Mouse (Mus musculus): ENCODE results near the gene Anxa2. TPM values are rescaled to one million over a fixed set of nuclear protein-coding genes. Genes with fewer than 3 reads are reported as not detected.
A peak's percentile ranks its signal among the peaks of the same experiment; 100 is the strongest.

Anxa2 gene
- polyA plus RNA-seq, 1 experiment from 2014 or later, result 251 TPM

GRCm38 (mm10) chr9:69450636-69451035 is 2.8 kb upstream of the Anxa2 start:
- ATAC-seq (ENCODE audit: low FRiP score), result no peak
- H3K9me3 ChIP-seq (replicated peaks), result no peaks in the 10 kb centered on the region
- H3K9ac ChIP-seq (replicated peaks), result no peak overlapping the region
- H3K4me1 ChIP-seq, result peaks cover 22% of the 10 kb centered on the region
- H3K4me2 ChIP-seq, result no peak overlapping the region
- H3K36me3 ChIP-seq, result no peaks in the 10 kb centered on the region
- H3K27me3 ChIP-seq (replicated peaks), result peaks cover 20% of the 10 kb centered on the region
- 88% methylated on average over 9 of the region's 9 CpGs for WGBS
- no peak overlapping the region for H3K27ac ChIP-seq (replicated peaks)
- no peak overlapping the region for H3K4me3 ChIP-seq (replicated peaks)

DNA sequence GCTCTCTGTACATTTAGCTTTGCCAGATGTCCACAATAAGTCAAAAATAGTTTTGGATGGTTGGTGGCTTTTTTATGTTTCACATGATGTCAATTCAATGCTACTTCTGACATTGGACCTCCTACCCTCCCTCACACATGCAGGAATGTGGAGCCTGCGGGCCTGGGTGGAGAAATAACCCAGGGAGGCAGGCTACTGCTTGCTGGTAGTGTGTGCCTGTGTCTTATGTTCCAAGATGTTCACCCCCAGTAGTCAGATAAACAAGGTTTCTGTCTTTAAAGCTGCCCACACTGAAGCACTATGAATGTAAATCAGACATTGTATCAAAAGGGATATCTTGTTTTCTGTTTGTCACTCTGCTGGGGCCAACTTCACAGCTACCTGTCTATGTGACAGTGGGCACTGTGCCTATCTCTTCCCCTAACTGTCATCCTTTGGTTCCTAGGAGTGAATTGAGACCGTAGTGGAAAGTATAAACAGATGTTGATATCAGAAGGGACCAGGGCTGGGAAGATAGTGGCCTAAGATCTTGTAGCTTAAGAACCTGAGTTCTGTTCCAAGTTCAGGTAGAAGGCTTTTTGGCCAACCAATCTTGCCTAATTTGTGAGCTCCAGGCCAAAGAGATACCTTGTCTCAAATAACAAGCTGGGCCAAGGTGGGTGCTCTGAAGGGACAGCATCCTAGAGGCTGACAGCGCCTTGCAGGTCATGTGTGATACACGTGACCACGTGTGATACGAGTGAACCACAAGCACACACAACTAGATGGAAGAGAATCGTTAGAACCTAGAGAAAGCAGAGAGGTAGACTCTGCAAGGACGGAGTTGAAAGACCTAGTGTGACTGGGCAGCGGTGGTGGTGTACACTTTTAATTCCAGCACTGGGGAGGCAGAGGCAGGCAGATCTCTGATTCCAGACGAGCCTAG is 1.3 kb upstream of the Anxa2 start:
- no peak overlapping the region for H3K4me2 ChIP-seq
- H3K27ac ChIP-seq (replicated peaks), result peak overlapping the region; percentile 81; the same call in 1 of the 2 replicates
- WGBS, result 95% methylated on average over 10 of the region's 10 CpGs
- H3K27me3 ChIP-seq (replicated peaks), result peaks cover 23% of the 10 kb centered on the region
- H3K9me3 ChIP-seq (replicated peaks), result no peaks in the 10 kb centered on the region
- ATAC-seq (ENCODE audit: low FRiP score), result no peak
- no peaks in the 10 kb centered on the region for H3K36me3 ChIP-seq
- H3K4me3 ChIP-seq (replicated peaks), result no peak overlapping the region
- peaks cover 35% of the 10 kb centered on the region for H3K4me1 ChIP-seq
- no peak overlapping the region for H3K9ac ChIP-seq (replicated peaks)

DNA sequence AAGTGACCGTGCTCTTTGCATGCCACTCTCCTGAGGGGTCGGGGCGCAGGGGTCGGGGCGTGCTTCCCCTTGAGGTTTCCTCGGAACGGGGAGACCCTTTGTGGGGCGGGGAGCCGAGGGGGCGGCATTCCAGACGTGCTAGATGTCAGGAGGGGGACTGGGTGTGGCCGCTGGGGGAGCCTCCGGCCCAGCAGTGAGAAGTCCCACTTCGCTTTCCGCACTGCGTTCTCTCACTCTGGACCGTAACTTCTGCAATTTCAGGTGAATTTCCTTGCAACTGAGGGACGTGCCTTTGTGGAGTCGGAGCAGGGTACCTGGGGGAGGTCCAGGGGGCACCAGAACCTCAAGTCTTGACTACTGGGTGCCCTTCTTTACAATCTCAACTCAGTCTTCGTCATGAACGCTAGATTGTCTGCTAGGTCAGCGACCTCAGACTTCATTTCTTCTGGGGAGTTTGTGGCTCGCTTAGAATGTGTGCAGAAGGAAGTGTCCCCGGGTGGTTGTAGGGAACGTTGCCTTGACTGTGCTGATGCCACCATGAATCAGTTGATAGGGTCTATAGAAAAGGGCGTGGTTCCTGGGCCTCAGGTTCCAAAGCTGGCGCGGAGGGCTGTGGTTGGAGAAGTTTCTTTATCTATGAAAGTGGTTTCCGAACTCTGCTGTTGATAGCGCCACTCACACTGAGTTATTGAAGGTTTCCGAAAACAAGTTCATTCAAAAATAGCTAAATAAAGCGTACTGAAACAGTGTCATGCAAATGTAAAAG is 664 bp downstream of the Anxa2 start:
- H3K9ac ChIP-seq (replicated peaks), result peak overlapping the region; percentile 55
- H3K9me3 ChIP-seq (replicated peaks), result no peaks in the 10 kb centered on the region
- peak overlapping the region; percentile 81 for H3K27ac ChIP-seq (replicated peaks)
- H3K4me2 ChIP-seq, result peak overlapping the region; percentile 65
- peak; percentile 39; the same call in 1 of the 2 replicates for ATAC-seq (ENCODE audit: low FRiP score)
- H3K4me1 ChIP-seq, result peaks cover 47% of the 10 kb centered on the region
- no peaks in the 10 kb centered on the region for H3K36me3 ChIP-seq
- peaks cover 23% of the 10 kb centered on the region for H3K27me3 ChIP-seq (replicated peaks)
- peak overlapping the region; percentile 46 for H3K4me3 ChIP-seq (replicated peaks)
- 7% methylated on average over 31 of the region's 32 CpGs for WGBS

GRCm38 (mm10) chr9:69454691-69455090 is 1.3 kb downstream of the Anxa2 start:
- Histone ChIP-seq H3K9me3 (replicated peaks) (no peaks in the 10 kb centered on the region), H3K4me2 (peak overlapping the region; percentile 65), H3K4me1 (peaks cover 51% of the 10 kb centered on the region), H3K27me3 (replicated peaks) (peaks cover 23% of the 10 kb centered on the region), H3K27ac (replicated peaks) (peak overlapping the region; percentile 81; the same call in 1 of the 2 replicates), H3K4me3 (replicated peaks) (peak overlapping the region; percentile 46), H3K36me3 (no peaks in the 10 kb centered on the region), H3K9ac (replicated peaks) (0 out of 2 replicates have a peak overlapping the region, but pooled peaks have one; percentile 55)
- 59% methylated on average over 4 of the region's 4 CpGs for WGBS
- no peak for ATAC-seq (ENCODE audit: low FRiP score)

DNA sequence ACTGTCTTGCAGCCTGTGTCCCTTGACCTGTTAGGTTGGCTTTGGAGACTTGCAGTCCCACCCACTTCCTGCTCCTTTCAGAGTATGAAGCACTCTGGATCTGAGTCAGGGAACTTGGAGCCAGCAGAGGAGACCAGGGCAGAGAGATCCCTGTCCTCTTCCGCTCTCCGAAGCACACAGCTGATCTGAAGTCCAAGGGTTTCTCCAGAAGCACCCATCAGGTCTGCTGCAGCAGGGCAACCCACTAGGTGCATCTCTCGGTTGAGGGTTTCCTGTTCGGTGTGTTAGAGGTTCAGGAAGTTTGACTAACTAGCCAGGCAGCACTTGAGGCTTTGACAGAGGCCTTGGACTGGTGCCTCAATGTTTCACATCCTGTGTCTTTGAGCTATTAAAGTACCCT is 2.0 kb downstream of the Anxa2 start:
- no peak overlapping the region for H3K9ac ChIP-seq (replicated peaks)
- no peaks in the 10 kb centered on the region for H3K9me3 ChIP-seq (replicated peaks)
- H3K27me3 ChIP-seq (replicated peaks), result peaks cover 23% of the 10 kb centered on the region
- ATAC-seq (ENCODE audit: low FRiP score), result no peak
- 67% methylated on average over 4 of the region's 4 CpGs for WGBS
- H3K4me1 ChIP-seq, result peaks cover 51% of the 10 kb centered on the region
- H3K4me3 ChIP-seq (replicated peaks), result peak overlapping the region; percentile 9; the same call in 1 of the 2 replicates
- peak overlapping the region; percentile 42 for H3K27ac ChIP-seq (replicated peaks)
- peak overlapping the region; percentile 65 for H3K4me2 ChIP-seq
- H3K36me3 ChIP-seq, result no peaks in the 10 kb centered on the region

GRCm38 (mm10) chr9:69456406-69457075 is 3.1 kb downstream of the Anxa2 start:
- H3K4me2 ChIP-seq, result peak overlapping the region; percentile 5; the same call in 1 of the 2 replicates
- ATAC-seq (ENCODE audit: low FRiP score), result no peak
- H3K27ac ChIP-seq (replicated peaks), result 0 out of 2 replicates have a peak overlapping the region, but pooled peaks have one; percentile 42
- no peaks in the 10 kb centered on the region for H3K9me3 ChIP-seq (replicated peaks)
- H3K4me1 ChIP-seq, result peaks cover 51% of the 10 kb centered on the region
- no peaks in the 10 kb centered on the region for H3K36me3 ChIP-seq
- H3K27me3 ChIP-seq (replicated peaks), result peaks cover 23% of the 10 kb centered on the region
- H3K9ac ChIP-seq (replicated peaks), result no peak overlapping the region
- no peak overlapping the region for H3K4me3 ChIP-seq (replicated peaks)
- 79% methylated on average over 15 of the region's 15 CpGs for WGBS

DNA sequence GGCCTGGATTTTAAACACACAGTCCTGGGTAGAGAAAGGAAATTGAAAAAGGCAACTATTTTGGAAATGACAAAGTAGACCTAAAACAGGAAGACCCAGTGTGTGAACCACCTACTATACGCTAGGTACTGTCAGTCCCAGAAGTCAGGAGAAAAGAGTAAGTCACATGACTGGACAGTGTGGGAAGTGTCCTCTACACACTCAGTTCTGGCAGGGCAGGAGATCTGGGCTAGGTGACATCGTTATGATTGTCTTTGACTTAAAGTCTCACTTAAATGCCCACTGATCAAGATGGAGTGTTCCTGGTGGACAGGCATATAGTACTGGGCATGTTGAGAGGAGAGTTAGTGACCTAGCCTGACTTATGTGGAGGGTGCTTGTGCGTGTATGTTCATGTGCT is 3.7 kb downstream of the Anxa2 start:
- H3K27ac ChIP-seq (replicated peaks), result no peak overlapping the region
- 93% methylated on average over 3 of the region's 3 CpGs for WGBS
- no peak overlapping the region for H3K9ac ChIP-seq (replicated peaks)
- H3K9me3 ChIP-seq (replicated peaks), result no peaks in the 10 kb centered on the region
- H3K36me3 ChIP-seq, result no peaks in the 10 kb centered on the region
- no peak overlapping the region; the same call in 1 of the 2 replicates for H3K4me2 ChIP-seq
- no peak for ATAC-seq (ENCODE audit: low FRiP score)
- no peak overlapping the region for H3K4me3 ChIP-seq (replicated peaks)
- H3K27me3 ChIP-seq (replicated peaks), result peaks cover 23% of the 10 kb centered on the region
- peaks cover 51% of the 10 kb centered on the region for H3K4me1 ChIP-seq

- no peak overlapping the region for H3K9ac ChIP-seq (replicated peaks)
- H3K9me3 ChIP-seq (replicated peaks), result no peaks in the 10 kb centered on the region
- peak overlapping the region; percentile 10 for H3K27ac ChIP-seq (replicated peaks)
- H3K4me3 ChIP-seq (replicated peaks), result no peak overlapping the region
- H3K36me3 ChIP-seq, result no peaks in the 10 kb centered on the region
- peaks cover 50% of the 10 kb centered on the region for H3K4me1 ChIP-seq
- H3K4me2 ChIP-seq, result peak overlapping the region; percentile 13; the same call in 1 of the 2 replicates
- 60% methylated on average over 14 of the region's 14 CpGs for WGBS
- no peak for ATAC-seq (ENCODE audit: low FRiP score)
- peaks cover 22% of the 10 kb centered on the region for H3K27me3 ChIP-seq (replicated peaks)
Observed at GRCm38 (mm10) chr9:69457747-69458625, 4.6 kb downstream of the Anxa2 start.

DNA sequence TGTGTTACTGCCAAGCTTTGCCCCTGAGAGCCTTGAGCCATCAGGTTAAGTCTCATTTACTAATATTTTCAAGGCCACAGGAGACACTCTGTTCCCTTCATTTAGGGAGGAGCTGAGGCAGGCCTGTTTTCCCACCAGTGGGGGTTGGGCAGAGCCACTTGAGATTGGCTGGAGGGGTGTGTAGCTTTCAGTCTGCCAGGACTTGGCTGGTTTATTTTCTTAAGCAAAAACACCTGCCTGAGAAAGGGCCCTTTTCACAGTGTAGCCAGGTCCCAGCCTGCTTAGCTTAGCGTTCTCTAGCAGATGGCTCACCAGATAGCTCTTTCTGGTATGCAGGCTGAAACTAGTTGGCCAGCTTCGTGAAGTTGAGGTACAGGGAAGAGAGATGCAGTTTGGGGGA is 5.6 kb downstream of the Anxa2 start:
- 59% methylated on average over 2 of the region's 2 CpGs for WGBS
- ATAC-seq (ENCODE audit: low FRiP score), result no peak

GRCm38 (mm10) chr9:69459876-69460275 is 6.5 kb downstream of the Anxa2 start:
- H3K9ac ChIP-seq (replicated peaks), result no peak overlapping the region
- no peak overlapping the region for H3K4me3 ChIP-seq (replicated peaks)
- no peak overlapping the region for H3K4me2 ChIP-seq
- H3K36me3 ChIP-seq, result no peaks in the 10 kb centered on the region
- no peak overlapping the region for H3K27ac ChIP-seq (replicated peaks)
- H3K9me3 ChIP-seq (replicated peaks), result no peaks in the 10 kb centered on the region
- no peak for ATAC-seq (ENCODE audit: low FRiP score)
- 89% methylated on average over 7 of the region's 7 CpGs for WGBS
- H3K4me1 ChIP-seq, result peaks cover 41% of the 10 kb centered on the region
- peaks cover 8% of the 10 kb centered on the region for H3K27me3 ChIP-seq (replicated peaks)

More for the DNA sequence above, 5.6 kb downstream of the Anxa2 start:
- no peaks in the 10 kb centered on the region for H3K9me3 ChIP-seq (replicated peaks)
- H3K4me1 ChIP-seq, result peaks cover 41% of the 10 kb centered on the region
- H3K9ac ChIP-seq (replicated peaks), result no peak overlapping the region
- H3K27me3 ChIP-seq (replicated peaks), result peaks cover 13% of the 10 kb centered on the region
- 0 out of 2 replicates have a peak overlapping the region, but pooled peaks have one; percentile 3 for H3K27ac ChIP-seq (replicated peaks)
- no peak overlapping the region for H3K4me3 ChIP-seq (replicated peaks)
- no peaks in the 10 kb centered on the region for H3K36me3 ChIP-seq
- no peak overlapping the region for H3K4me2 ChIP-seq
